Mouse (Mus musculus) CH12.LX (cell line): ENCODE results near the gene Prss32. TPM values are rescaled to one million over a fixed set of nuclear protein-coding genes. Genes with fewer than 3 reads are reported as not detected.

Experiments
- DNase-seq: peaks from one replicate; pipeline ENCODE4 v3.0.0-alpha.2; 2013; ENCODE audit errors: extremely low read depth
- H3K27ac ChIP-seq: 2 replicates; pipeline ENCODE4 v1.5.1; 2012; ENCODE audit warnings: low read depth, mild to moderate bottlenecking, control low read depth, moderate library complexity; ENCODE audit not compliant: insufficient read depth
- H3K27me3 ChIP-seq: replicated peaks from 2 replicates; pipeline ENCODE3; 2012; ENCODE audit warnings: inconsistent platforms
- H3K36me3 ChIP-seq, 2 experiments: replicated peaks in 1 of 2; 2 replicates each; pipeline versions ENCODE3 to v1.6.1; 2012; ENCODE audit warnings: inconsistent platforms in 1 of 2, low read length in 1 of 2, mild to moderate bottlenecking in 1 of 2, mixed read lengths in 1 of 2, moderate library complexity in 1 of 2; ENCODE audit not compliant: control insufficient read depth in 1 of 2, insufficient read depth in 1 of 2
- H3K4me1 ChIP-seq, 2 experiments: 2 replicates each; pipeline ENCODE4 v1.6.1; 2012; ENCODE audit warnings: inconsistent platforms in 1 of 2, moderate library complexity in 1 of 2; ENCODE audit not compliant: insufficient read depth in 2 of 2, control insufficient read depth in 1 of 2
- H3K4me2 ChIP-seq: 2 replicates; pipeline ENCODE4 v1.6.1; 2012; ENCODE audit warnings: low read depth, mild to moderate bottlenecking, control low read depth; ENCODE audit not compliant: poor library complexity, insufficient read depth, severe bottlenecking
- H3K4me3 ChIP-seq, 3 experiments: fragments of 150-350 bp in 1 of 3; sonication (generic) in 1 of 3; replicated peaks in 1 of 3; 2 replicates each; pipeline versions ENCODE3 to v1.5.1; 2011 to 2012; ENCODE audit warnings: low read depth in 2 of 3, low read length in 2 of 3, mild to moderate bottlenecking in 2 of 3, moderate library complexity in 2 of 3, control low read depth in 1 of 3, improper control_type of control experiment in 1 of 3, inconsistent platforms in 1 of 3, mixed read lengths in 1 of 3; ENCODE audit not compliant: poor library complexity in 1 of 3
- H3K79me2 ChIP-seq: replicated peaks from 2 replicates; pipeline ENCODE4 v1.6.1; 2012; ENCODE audit warnings: mild to moderate bottlenecking, moderate library complexity; ENCODE audit not compliant: control insufficient read depth, poor library complexity, insufficient read depth, severe bottlenecking; ENCODE audit errors: extremely low read depth
- H3K9ac ChIP-seq: 2 replicates; pipeline ENCODE4 v1.6.1; 2012; ENCODE audit warnings: low read depth, mild to moderate bottlenecking, control low read depth, moderate library complexity; ENCODE audit not compliant: insufficient read depth
- H3K9me3 ChIP-seq: replicated peaks from 2 replicates; pipeline ENCODE3; 2012; ENCODE audit warnings: low read length, inconsistent platforms, mixed read lengths
- CHD2 ChIP-seq: IDR thresholded peaks from 2 replicates; pipeline ENCODE4 v1.6.1; 2011; ENCODE audit warnings: low read length, improper control_type of control experiment
- CTCF ChIP-seq, 2 experiments: IDR thresholded peaks in 1 of 2; conservative IDR thresholded peaks in 1 of 2; 2 replicates each; pipeline ENCODE4 v1.5.1; 2011 to 2012; ENCODE audit warnings: low read depth in 2 of 2, low read length in 2 of 2, improper control_type of control experiment in 1 of 2, inconsistent platforms in 1 of 2, mild to moderate bottlenecking in 1 of 2, moderate library complexity in 1 of 2
- MAX ChIP-seq: IDR thresholded peaks from 2 replicates; pipeline ENCODE4 v1.6.1; 2011; ENCODE audit warnings: low read length, improper control_type of control experiment
- MAZ ChIP-seq: IDR thresholded peaks from 2 replicates; pipeline ENCODE4 v1.6.1; 2012; ENCODE audit warnings: low read depth, mild to moderate bottlenecking, inconsistent platforms, low read length, improper control_type of control experiment, moderate library complexity
- PAX5 ChIP-seq: IDR thresholded peaks from 2 replicates; pipeline ENCODE4 v1.6.1; 2012; ENCODE audit warnings: low read length, inconsistent platforms, mixed read lengths
- POLR2AphosphoS2 ChIP-seq: IDR thresholded peaks from 2 replicates; pipeline ENCODE4 v1.6.1; 2011; ENCODE audit warnings: low read depth, low read length, improper control_type of control experiment
- ZC3H11A ChIP-seq: IDR thresholded peaks from 2 replicates; pipeline ENCODE4 v1.6.1; 2012; ENCODE audit warnings: low read depth, mild to moderate bottlenecking, inconsistent platforms, low read length, improper control_type of control experiment
- ZMIZ1 ChIP-seq: IDR thresholded peaks from 2 replicates; pipeline ENCODE4 v1.6.1; 2012; ENCODE audit warnings: low read depth, mild to moderate bottlenecking, inconsistent platforms, low read length, improper control_type of control experiment
- ZNF384 ChIP-seq: IDR thresholded peaks from 2 replicates; pipeline ENCODE4 v1.6.1; 2012; ENCODE audit warnings: low read depth, low read length, improper control_type of control experiment, inconsistent platforms
- dilution Hi-C: fragments of 300-500 bp; cut with MboI; formaldehyde crosslinking; loops from 2 replicates; pipeline ENCODE4 v1.14.3; 2020; ENCODE audit warnings: low sequenced_read_pairs; ENCODE audit not compliant: extremely low pct_unique_long_range_greater_than_20kb, extremely low pct_ligation_motif_present
- in situ Hi-C: fragments of 300-500 bp; cut with MboI; formaldehyde crosslinking; loops from 3 replicates; pipeline ENCODE4 v1.14.3; 2019; ENCODE audit warnings: low sequenced_read_pairs, low pct_ligation_motif_present, low pct_unique_long_range_greater_than_20kb, mixed read lengths
- polyA plus RNA-seq: library from polyadenylated mRNA; unstranded; fragments of >175 nt; gene quantifications from 2 replicates; pipeline ENCODE4 v1.2.1, GENCODE M21; 2012; ENCODE audit warnings: low read depth; ENCODE audit not compliant: insufficient read length
- total RNA-seq, 2 experiments: library from RNA; depleted of rRNA; stranded (reverse); fragments of 300-350 nt in 1 of 2; fragments of >200 nt in 1 of 2; gene quantifications; 2 replicates each; pipeline ENCODE4 v1.2.3; 2012 to 2014

The Prss32 gene
- total and polyA plus RNA-seq, 3 experiments = not detected

- no peak overlapping the region for H3K27ac ChIP-seq
- in situ Hi-C loops (no loop called here), dilution Hi-C loops (no loop called here)
- H3K36me3 ChIP-seq = peaks cover 74 to 87% of the 10 kb centered on the region in 2 experiments
- no peak overlapping the region for H3K4me3 ChIP-seq
- peaks cover 3% of the 10 kb centered on the region for H3K9me3 ChIP-seq
- no peak for DNase-seq
- no peak overlapping the region for H3K9ac ChIP-seq
- H3K79me2 ChIP-seq = peaks cover 28% of the 10 kb centered on the region
- H3K4me1 ChIP-seq = peaks cover 2 to 23% of the 10 kb centered on the region in 2 experiments; a peak in 3 of 4 replicates
- no peaks in the 10 kb centered on the region for H3K27me3 ChIP-seq
- TF ChIP-seq POLR2AphosphoS2 = peak; percentile 96
- no peak for TF ChIP-seq MAZ
- no peak for TF ChIP-seq CTCF (conservative IDR thresholded peaks at IDR 0.05 in 1 of 2, IDR thresholded peaks at IDR 0.05 in 1 of 2; ENCODE audit: low read depth in 2 of 2, low read length in 2 of 2)
- TF ChIP-seq, all 38 proteins: peak for 1
- no peak overlapping the region for H3K4me2 ChIP-seq
Observed at GRCm38 (mm10) chr17:23823614-23824013, 20.0 kb upstream of the Prss32 start.

GRCm38 (mm10) chr17:23825591-23825990, 18.1 kb upstream of the Prss32 start:
- no peak overlapping the region for H3K4me3 ChIP-seq
- no peaks in the 10 kb centered on the region for H3K9me3 ChIP-seq
- in situ Hi-C loops (no loop called here), dilution Hi-C loops (no loop called here)
- TF ChIP-seq ZC3H11A (no peak), ZMIZ1 (peak; percentile 65; the same call in 1 of the 2 replicates), CHD2 (0 out of 2 replicates have a peak, but pooled peaks have one; percentile 20)
- no peak overlapping the region for H3K27ac ChIP-seq
- H3K9ac ChIP-seq = no peak overlapping the region
- no peak overlapping the region for H3K4me2 ChIP-seq
- DNase-seq = no peak
- H3K27me3 ChIP-seq = no peaks in the 10 kb centered on the region
- H3K79me2 ChIP-seq = peaks cover 22% of the 10 kb centered on the region
- peaks cover 2 to 32% of the 10 kb centered on the region in 2 experiments; a peak in 3 of 4 replicates for H3K4me1 ChIP-seq
- H3K36me3 ChIP-seq = peaks cover 55 to 67% of the 10 kb centered on the region in 2 experiments

- TF ChIP-seq MAX (no peak), ZNF384 (no peak), MAZ (0 out of 2 replicates have a peak, but pooled peaks have one; percentile 39), PAX5 (no peak)
- peak overlapping the region; percentile 81 to 87 (median 82) for H3K4me3 ChIP-seq
- H3K27me3 ChIP-seq = no peaks in the 10 kb centered on the region
- in situ Hi-C loops = no loop called here
- H3K36me3 ChIP-seq = peaks cover 26 to 39% of the 10 kb centered on the region in 2 experiments
- dilution Hi-C loops = no loop called here
- peaks cover 20% of the 10 kb centered on the region for H3K79me2 ChIP-seq
- H3K27ac ChIP-seq = peak overlapping the region; percentile 41
- H3K4me1 ChIP-seq = peaks cover 2 to 32% of the 10 kb centered on the region in 2 experiments; a peak in 3 of 4 replicates
- no peaks in the 10 kb centered on the region for H3K9me3 ChIP-seq
- peak overlapping the region; percentile 84 for H3K4me2 ChIP-seq
- peak overlapping the region; percentile 98 for H3K9ac ChIP-seq
- DNase-seq = peak; percentile 48
Observed at GRCm38 (mm10) chr17:23828271-23829001, 15.2 kb upstream of the Prss32 start.
